Mouse (Mus musculus) MEL (cell line): Measurements from ENCODE around the gene Abhd12. TPM values are rescaled to one million over a fixed set of nuclear protein-coding genes. Genes with fewer than 3 reads are reported as not detected.

ENCODE experiments used
- DNase-seq: peaks from one replicate; pipeline ENCODE4 v3.0.0; 2011; ENCODE audit warnings: low read depth, low spot score
- H3K27ac ChIP-seq: 2 replicates; pipeline ENCODE4 v1.5.1; 2012; ENCODE audit warnings: low read depth, mild to moderate bottlenecking, control low read depth, low read length, moderate library complexity; ENCODE audit not compliant: control insufficient read depth
- H3K27me3 ChIP-seq, 2 experiments: fragments of 150-350 bp in 1 of 2; sonication (generic) in 1 of 2; 2 replicates each; pipeline ENCODE4 v1.6.1; 2012; ENCODE audit warnings: low read length in 2 of 2, mild to moderate bottlenecking in 2 of 2, improper control_type of control experiment in 1 of 2, moderate library complexity in 1 of 2; ENCODE audit not compliant: insufficient read depth in 2 of 2, control insufficient read depth in 1 of 2
- H3K36me3 ChIP-seq, 2 experiments: 2 replicates each; pipeline ENCODE4 v1.6.1; 2012 to 2014; ENCODE audit warnings: low read length in 2 of 2, improper control_type of control experiment in 1 of 2, inconsistent platforms in 1 of 2, mild to moderate bottlenecking in 1 of 2; ENCODE audit not compliant: insufficient read depth in 2 of 2, control insufficient read depth in 1 of 2
- H3K4me1 ChIP-seq, 2 experiments: fragments of 150-350 bp in 1 of 2; sonication (generic) in 1 of 2; 2 replicates each; pipeline ENCODE4 v1.6.1; 2012; ENCODE audit warnings: low read length in 2 of 2, improper control_type of control experiment in 1 of 2, mild to moderate bottlenecking in 1 of 2; ENCODE audit not compliant: insufficient read depth in 2 of 2, control insufficient read depth in 1 of 2
- H3K4me3 ChIP-seq, 2 experiments: fragments of 150-350 bp in 1 of 2; sonication (generic) in 1 of 2; 2 replicates each; pipeline ENCODE4 v1.5.1; 2012; ENCODE audit warnings: low read depth in 2 of 2, low read length in 2 of 2, mild to moderate bottlenecking in 2 of 2, moderate library complexity in 2 of 2, control low read depth in 1 of 2, improper control_type of control experiment in 1 of 2; ENCODE audit not compliant: control insufficient read depth in 1 of 2, insufficient read depth in 1 of 2
- H3K79me2 ChIP-seq: 2 replicates; pipeline ENCODE4 v1.6.1; 2012; ENCODE audit warnings: mild to moderate bottlenecking, low read length, moderate library complexity; ENCODE audit not compliant: control insufficient read depth, poor library complexity, insufficient read depth
- H3K9ac ChIP-seq: 2 replicates; pipeline ENCODE4 v1.6.1; 2012; ENCODE audit warnings: low read depth, mild to moderate bottlenecking, control low read depth, low read length, moderate library complexity; ENCODE audit not compliant: control insufficient read depth, poor library complexity, severe bottlenecking
- H3K9me3 ChIP-seq: fragments of 150-350 bp; sonication (generic); replicated peaks from 2 replicates; pipeline ENCODE4 v1.6.1; 2012; ENCODE audit warnings: mild to moderate bottlenecking, low read length, improper control_type of control experiment, moderate library complexity; ENCODE audit not compliant: insufficient read depth
- CHD1 ChIP-seq: IDR thresholded peaks from 2 replicates; pipeline ENCODE4 v1.6.1; 2012; ENCODE audit warnings: low read depth, mild to moderate bottlenecking, inconsistent platforms, low read length, improper control_type of control experiment
- CHD2 ChIP-seq: IDR thresholded peaks from 2 replicates; pipeline ENCODE4 v1.6.1; 2011; ENCODE audit warnings: low read length, improper control_type of control experiment
- ELF1 ChIP-seq: IDR thresholded peaks from 2 replicates; pipeline ENCODE4 v1.6.1; 2014; ENCODE audit warnings: low read depth, mild to moderate bottlenecking, inconsistent platforms, low read length, improper control_type of control experiment, moderate library complexity
- EP300 ChIP-seq, 2 experiments: IDR thresholded peaks; 2 replicates each; pipeline ENCODE4 v1.6.1; 2011; ENCODE audit warnings: improper control_type of control experiment in 2 of 2, low read length in 2 of 2, low read depth in 1 of 2, mild to moderate bottlenecking in 1 of 2
- ETS1 ChIP-seq: IDR thresholded peaks from 2 replicates; pipeline ENCODE4 v1.6.1; 2012; ENCODE audit warnings: low read depth, mild to moderate bottlenecking, inconsistent platforms, low read length, improper control_type of control experiment, moderate library complexity
- GABPA ChIP-seq: IDR thresholded peaks from 2 replicates; pipeline ENCODE4 v1.6.1; 2012; ENCODE audit warnings: low read depth, mild to moderate bottlenecking, inconsistent platforms, low read length, improper control_type of control experiment, moderate library complexity
- GATA1 ChIP-seq: IDR thresholded peaks from 2 replicates; pipeline ENCODE4 v1.6.1; 2011; ENCODE audit warnings: low read depth, low read length, improper control_type of control experiment
- MAFK ChIP-seq: IDR thresholded peaks from 2 replicates; pipeline ENCODE4 v1.6.1; 2011; ENCODE audit warnings: low read depth, mild to moderate bottlenecking, low read length, improper control_type of control experiment, borderline replicate concordance
- MAX ChIP-seq: IDR thresholded peaks from 2 replicates; pipeline ENCODE4 v1.6.1; 2011; ENCODE audit warnings: low read length, improper control_type of control experiment
- MEF2A ChIP-seq: IDR thresholded peaks from 2 replicates; pipeline ENCODE4 v1.6.1; 2014; ENCODE audit warnings: low read depth, mild to moderate bottlenecking, inconsistent platforms, low read length, improper control_type of control experiment; ENCODE audit not compliant: poor library complexity, insufficient replicate concordance, severe bottlenecking; ENCODE audit errors: extremely low read depth
- MXI1 ChIP-seq: IDR thresholded peaks from 2 replicates; pipeline ENCODE4 v1.6.1; 2011; ENCODE audit warnings: mild to moderate bottlenecking, low read depth, low read length, improper control_type of control experiment
- MYB ChIP-seq: IDR thresholded peaks from 2 replicates; pipeline ENCODE4 v1.6.1; 2011; ENCODE audit warnings: mild to moderate bottlenecking, low read depth, low read length, improper control_type of control experiment
- NELFE ChIP-seq: IDR thresholded peaks from 2 replicates; pipeline ENCODE4 v1.6.1; 2011; ENCODE audit warnings: low read depth, low read length, improper control_type of control experiment
- NRF1 ChIP-seq: IDR thresholded peaks from 2 replicates; pipeline ENCODE4 v1.6.1; 2014; ENCODE audit warnings: low read depth, mild to moderate bottlenecking, inconsistent platforms, low read length, improper control_type of control experiment, moderate library complexity; ENCODE audit not compliant: poor library complexity, insufficient read depth, severe bottlenecking
- POLR2A ChIP-seq, 2 experiments: IDR thresholded peaks; 2 replicates each; pipeline ENCODE4 v1.6.1; 2011 to 2012; ENCODE audit warnings: low read length in 2 of 2, mild to moderate bottlenecking in 2 of 2, control low read depth in 1 of 2, improper control_type of control experiment in 1 of 2, low read depth in 1 of 2, moderate library complexity in 1 of 2; ENCODE audit not compliant: control insufficient read depth in 1 of 2, insufficient read depth in 1 of 2, poor library complexity in 1 of 2
- POLR2AphosphoS2 ChIP-seq: IDR thresholded peaks from 2 replicates; pipeline ENCODE4 v1.6.1; 2011; ENCODE audit warnings: low read length, improper control_type of control experiment
- RAD21 ChIP-seq: IDR thresholded peaks from 2 replicates; pipeline ENCODE4 v1.6.1; 2011; ENCODE audit warnings: mild to moderate bottlenecking, low read depth, low read length, improper control_type of control experiment
- SIN3A ChIP-seq: IDR thresholded peaks from 2 replicates; pipeline ENCODE4 v1.6.1; 2012; ENCODE audit warnings: low read length, improper control_type of control experiment, inconsistent platforms
- TAL1 ChIP-seq: IDR thresholded peaks from 2 replicates; pipeline ENCODE4 v1.6.1; 2012; ENCODE audit warnings: mild to moderate bottlenecking, inconsistent platforms, low read length, moderate library complexity, mixed read lengths
- TBP ChIP-seq: IDR thresholded peaks from 2 replicates; pipeline ENCODE4 v1.8.0; 2011; ENCODE audit warnings: low read depth, low read length, improper control_type of control experiment
- UBTF ChIP-seq: IDR thresholded peaks from 2 replicates; pipeline ENCODE4 v1.6.1; 2012; ENCODE audit warnings: low read depth, mild to moderate bottlenecking, inconsistent platforms, low read length, improper control_type of control experiment, moderate library complexity, borderline replicate concordance; ENCODE audit not compliant: insufficient read depth
- USF1 ChIP-seq: IDR thresholded peaks from 2 replicates; pipeline ENCODE4 v1.6.1; 2014; ENCODE audit warnings: low read depth, mild to moderate bottlenecking, inconsistent platforms, low read length, improper control_type of control experiment, moderate library complexity
- ZC3H11A ChIP-seq: IDR thresholded peaks from 2 replicates; pipeline ENCODE4 v1.6.1; 2012; ENCODE audit warnings: low read depth, mild to moderate bottlenecking, inconsistent platforms, low read length, improper control_type of control experiment
- ZKSCAN1 ChIP-seq: IDR thresholded peaks from 2 replicates; pipeline ENCODE4 v1.6.1; 2012; ENCODE audit warnings: low read depth, mild to moderate bottlenecking, inconsistent platforms, low read length, improper control_type of control experiment, moderate library complexity
- ZMIZ1 ChIP-seq: IDR thresholded peaks from 2 replicates; pipeline ENCODE4 v1.6.1; 2012; ENCODE audit warnings: low read depth, mild to moderate bottlenecking, inconsistent platforms, low read length, improper control_type of control experiment, moderate library complexity
- ZNF384 ChIP-seq: IDR thresholded peaks from 2 replicates; pipeline ENCODE4 v1.6.1; 2012; ENCODE audit warnings: low read depth, mild to moderate bottlenecking, inconsistent platforms, low read length, improper control_type of control experiment
- polyA plus RNA-seq, 2 experiments: library from polyadenylated mRNA; stranded (reverse) in 1 of 2; unstranded in 1 of 2; fragments of >175 nt in 1 of 2; fragments of >200 nt in 1 of 2; gene quantifications; 2 replicates each; pipeline versions ENCODE4 v1.2.1 to v1.2.4; 2012; ENCODE audit warnings: low replicate concordance in 2 of 2, low read depth in 1 of 2; ENCODE audit not compliant: insufficient read length in 2 of 2, insufficient read depth in 1 of 2, missing spikeins in 1 of 2
- total RNA-seq: library from RNA; depleted of rRNA; stranded (reverse); fragments of 300-350 nt; gene quantifications from 2 replicates; pipeline ENCODE4 v1.2.3, GENCODE M21; 2012

Abhd12 gene
- total and polyA plus RNA-seq, 3 experiments, result 23.7 to 29.4 TPM; not detected in 1

DNA sequence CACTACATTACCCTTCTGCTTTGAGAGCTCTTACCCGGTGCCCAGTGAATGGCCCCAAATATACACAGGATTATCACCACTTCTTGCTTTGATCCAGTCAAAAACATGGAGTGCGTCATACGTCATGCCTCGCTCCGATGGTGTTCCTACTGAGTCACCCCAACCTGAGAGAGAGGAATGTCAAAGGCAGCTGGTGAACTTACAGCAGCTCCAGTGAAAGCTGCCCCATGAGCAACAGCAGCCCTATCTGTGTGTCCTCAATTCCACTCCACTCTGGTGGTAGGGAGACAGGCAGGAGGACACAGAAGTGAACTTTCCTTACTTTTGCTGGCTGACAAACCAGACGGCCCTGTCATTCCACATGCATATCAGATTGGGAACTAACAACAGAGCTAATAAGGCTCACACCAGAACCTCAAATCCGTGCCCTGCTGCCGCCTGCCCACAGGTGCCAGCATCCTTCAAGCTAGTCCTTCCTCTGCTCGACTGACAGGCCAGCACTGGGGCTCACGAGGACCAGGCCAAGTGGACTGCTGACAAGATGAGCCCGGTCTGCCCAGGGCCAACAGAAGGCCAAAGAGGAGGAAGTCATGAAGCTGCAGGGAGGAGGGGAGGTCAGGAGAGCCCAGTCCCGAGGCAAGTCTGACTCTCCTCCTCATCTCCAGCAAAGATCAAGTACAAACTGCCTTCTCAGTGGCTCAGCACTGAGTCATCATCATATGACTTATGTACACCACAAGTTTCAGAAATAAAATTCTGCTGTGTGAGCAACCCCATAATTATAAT is 64.7 kb downstream of the Abhd12 start:
- DNase-seq, result no peak
- Histone ChIP-seq H3K4me3 (no peak overlapping the region), H3K9ac (no peak overlapping the region), H3K36me3 (no peaks in the 10 kb centered on the region), H3K9me3 (no peaks in the 10 kb centered on the region), H3K27ac (no peak overlapping the region), H3K4me1 (no peaks in the 10 kb centered on the region), H3K79me2 (no peaks in the 10 kb centered on the region), H3K27me3 (no peaks in the 10 kb centered on the region)
- TF ChIP-seq UBTF (no peak), CHD2 (no peak), GABPA (no peak), USF1 (no peak), NELFE (no peak), POLR2AphosphoS2 (no peak), CHD1 (no peak), ZKSCAN1 (no peak), MAX (no peak), POLR2A (IDR thresholded peaks at IDR 0.05; ENCODE audit: control insufficient read depth in 1 of 2, insufficient read depth in 1 of 2, low read depth in 1 of 2, low read length in 2 of 2, poor library complexity in 1 of 2) (no peak)

DNA sequence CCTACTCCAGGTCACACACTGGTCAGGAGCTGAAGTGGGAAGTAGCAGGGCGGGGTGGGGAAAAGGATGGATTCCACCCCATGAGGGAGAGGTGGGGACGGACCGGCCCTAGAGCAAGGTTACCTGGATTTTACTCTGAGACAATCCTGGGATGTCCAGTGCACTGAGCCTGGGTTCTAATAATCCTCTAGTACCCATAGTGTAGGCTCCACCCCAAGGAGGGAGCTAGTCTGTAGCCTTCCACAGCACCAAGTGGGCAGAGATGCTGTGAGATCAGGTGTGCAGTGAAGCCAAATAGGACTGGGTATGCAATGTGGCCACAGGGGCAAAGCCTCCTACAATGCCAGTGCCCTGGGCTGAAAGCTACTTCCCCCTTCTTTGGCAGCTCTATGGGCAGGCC is 66.8 kb downstream of the Abhd12 start:
- no peaks in the 10 kb centered on the region for H3K36me3 ChIP-seq
- no peaks in the 10 kb centered on the region for H3K4me1 ChIP-seq
- no peak overlapping the region for H3K27ac ChIP-seq

DNA sequence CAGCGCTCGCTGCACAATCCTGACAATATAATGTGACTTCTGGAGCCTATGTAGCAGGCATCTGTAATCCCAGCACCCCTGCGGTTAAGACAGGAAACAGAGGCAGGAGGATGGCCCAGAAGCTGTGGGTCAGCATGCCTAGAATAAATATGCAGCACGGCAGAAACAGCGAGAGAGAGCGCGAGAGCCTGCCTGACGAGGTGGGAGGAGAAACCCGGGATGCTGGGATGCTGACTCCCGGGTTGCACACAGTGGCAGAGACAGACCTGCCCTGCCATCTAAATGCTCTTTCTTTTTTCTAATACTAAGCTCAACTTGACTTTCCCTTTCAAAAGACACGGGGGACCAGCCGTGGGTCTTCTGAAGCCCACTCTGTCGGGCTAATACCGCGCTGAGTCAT is 67.6 kb downstream of the Abhd12 start:
- Histone ChIP-seq H3K4me3 (no peak overlapping the region), H3K36me3 (no peaks in the 10 kb centered on the region), H3K9ac (no peak overlapping the region), H3K79me2 (no peaks in the 10 kb centered on the region), H3K4me1 (no peaks in the 10 kb centered on the region), H3K9me3 (no peaks in the 10 kb centered on the region), H3K27me3 (no peaks in the 10 kb centered on the region), H3K27ac (no peak overlapping the region)
- DNase-seq, result no peak
- no peak for TF ChIP-seq ZNF384
- TF ChIP-seq UBTF, result no peak
- no peak for TF ChIP-seq ZMIZ1
- TF ChIP-seq MAX, result no peak
- no peak for TF ChIP-seq ZKSCAN1
- TF ChIP-seq MAFK, result no peak
- TF ChIP-seq TAL1, result no peak
- no peak for TF ChIP-seq NRF1
- no peak for TF ChIP-seq MYB
- TF ChIP-seq MXI1, result no peak
- TF ChIP-seq EP300 (IDR thresholded peaks at IDR 0.05; ENCODE audit: low read depth in 1 of 2, low read length in 2 of 2), result no peak
- TF ChIP-seq MEF2A, result no peak
- no peak for TF ChIP-seq RAD21
- TF ChIP-seq SIN3A, result no peak

More for the DNA sequence above, 66.8 kb downstream of the Abhd12 start:
- Histone ChIP-seq H3K9me3 (no peaks in the 10 kb centered on the region), H3K27me3 (no peaks in the 10 kb centered on the region), H3K9ac (no peak overlapping the region), H3K79me2 (no peaks in the 10 kb centered on the region), H3K4me3 (no peak overlapping the region)
- DNase-seq, result no peak
- TF ChIP-seq POLR2A (IDR thresholded peaks at IDR 0.05; ENCODE audit: control insufficient read depth in 1 of 2, insufficient read depth in 1 of 2, low read depth in 1 of 2, low read length in 2 of 2, poor library complexity in 1 of 2), result no peak
- TF ChIP-seq UBTF, result no peak
- TF ChIP-seq ZC3H11A, result no peak
- no peak for TF ChIP-seq ELF1
- no peak for TF ChIP-seq TBP
- TF ChIP-seq GATA1, result no peak
- TF ChIP-seq MEF2A, result no peak
- TF ChIP-seq ETS1, result no peak
- TF ChIP-seq, all 39 proteins: peak for 0
